7 mouse cellular contexts compared by ENCODE assay signal in the genomic region with DNA sequence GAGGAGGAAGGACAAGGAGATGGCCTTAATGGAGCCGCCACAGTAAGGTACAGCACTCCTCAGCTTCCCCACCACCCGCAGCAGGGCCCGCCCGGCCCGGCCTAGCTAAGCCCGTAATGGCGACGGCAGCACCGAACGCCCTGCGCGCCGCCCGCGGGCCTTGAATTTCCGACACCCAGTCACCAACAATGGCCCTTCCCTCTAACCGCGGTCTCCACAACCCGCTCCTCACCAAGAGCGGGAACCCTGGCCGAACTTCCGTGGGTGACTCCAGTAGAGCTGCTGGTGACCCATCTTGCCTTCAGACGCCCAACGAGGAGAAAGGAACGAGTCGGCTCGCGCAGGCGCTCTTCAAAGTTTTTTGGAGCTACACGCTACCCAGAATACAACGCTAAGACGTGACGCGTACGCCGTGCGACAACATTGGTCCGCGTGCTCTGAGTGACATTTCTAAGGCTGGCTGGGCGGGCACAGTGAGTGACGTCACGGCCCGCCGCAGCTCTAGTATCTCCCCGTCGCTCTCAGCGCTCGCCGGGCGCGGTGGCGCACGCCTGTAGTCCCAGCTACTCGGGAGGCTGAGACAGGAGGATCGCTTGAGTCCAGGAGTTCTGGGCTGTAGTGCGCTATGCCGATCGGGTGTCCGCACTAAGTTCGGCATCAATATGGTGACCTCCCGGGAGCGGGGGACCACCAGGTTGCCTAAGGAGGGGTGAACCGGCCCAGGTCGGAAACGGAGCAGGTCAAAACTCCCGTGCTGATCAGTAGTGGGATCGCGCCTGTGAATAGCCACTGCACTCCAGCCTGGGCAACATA. TPM values are rescaled to one million over a fixed set of nuclear protein-coding genes. Genes with fewer than 3 reads are reported as not detected.
DNase-seq lines count a peak whose midpoint lies in the region; ATAC-seq lines count a peak whose summit lies in the region.
"Not testable (repeated sequence)": the region's sequence is repeated elsewhere in the genome, so short reads cannot be mapped to it uniquely, and the experiment has no call there.

A gene (minus strand): TSS at position 422 of the 813 bp plus-strand sequence.

- peaks cover 12% of the 10 kb centered on the region for H3K36me3 ChIP-seq in intestine, embryonic 15.5 days
- H3K36me3 ChIP-seq in midbrain, embryonic 10.5 days: peaks cover 29% of the 10 kb centered on the region

- intact Hi-C loops in gastrocnemius, postnatal 36 days (cut with DNase I); left cerebral cortex, postnatal 25 days (cut with DNase I): not testable (repeated sequence)

- peak; percentile 98 for DNase-seq in adrenal gland, adult 2 months
- DNase-seq in embryo, embryonic 11.5 days (ENCODE audit: low read depth, low spot score): peak; percentile 100
- peak; percentile 93 to 96 for DNase-seq in gastrocnemius, postnatal 36 days
- DNase-seq in left cerebral cortex, postnatal 25 days (ENCODE audit: low spot score in 2 of 2): peak; percentile 99
- peak; percentile 99 for DNase-seq in midbrain, embryonic 10.5 days (ENCODE audit: low spot score)
- DNase-seq in right cerebral cortex, postnatal 4 days: peak; percentile 94

- H3K9me3 ChIP-seq in intestine, embryonic 15.5 days; midbrain, embryonic 10.5 days (replicated peaks): not testable (repeated sequence)

- WGBS in intestine, embryonic 15.5 days: 0% methylated on average over 61 of the region's 68 CpGs
- WGBS in midbrain, embryonic 10.5 days: under 1% methylated on average over 59 of the region's 68 CpGs

- peak within 1 kb of the TSS; percentile 54 for H3K4me2 ChIP-seq in intestine, embryonic 15.5 days (replicated peaks)

- H3K4me3 ChIP-seq in intestine, embryonic 15.5 days (replicated peaks): peak within 1 kb of the TSS; percentile 54
- H3K4me3 ChIP-seq in midbrain, embryonic 10.5 days: peak within 1 kb of the TSS; percentile 83

- H3K9ac ChIP-seq in intestine, embryonic 15.5 days: peak within 1 kb of the TSS; percentile 87

- H3K27me3 ChIP-seq in intestine, embryonic 15.5 days (replicated peaks); midbrain, embryonic 10.5 days (ENCODE audit: low read depth, poor library complexity, severe bottlenecking): not testable (repeated sequence)

- peak within 1 kb of the TSS; percentile 84 for H3K27ac ChIP-seq in intestine, embryonic 15.5 days
- H3K27ac ChIP-seq in midbrain, embryonic 10.5 days (replicated peaks): peak within 1 kb of the TSS; percentile 97

- peak; percentile 98 for ATAC-seq in intestine, embryonic 15.5 days

- not testable (repeated sequence) for H3K4me1 ChIP-seq in intestine, embryonic 15.5 days (replicated peaks); midbrain, embryonic 10.5 days

RNA-seq across cellular contexts. Expression of the gene that starts here (rescaled TPM):
- 1,000 to 10,000 TPM; 1,031 to 1,526 TPM for total RNA-seq in adrenal gland, adult 2 months (2021)
- polyA plus RNA-seq in adrenal gland, adult 2 months (2012; rRNA removed): 962 and 1,016 TPM in 2 replicates
- 100 to 1,000 TPM; 736 to 913 TPM for total RNA-seq in gastrocnemius, postnatal 36 days (2021)
- 1,714 and 2,016 TPM in 2 replicates for polyA plus RNA-seq in intestine, embryonic 15.5 days (2015; fragmentation: Nextera tagmentation; extraction: Ambion mirVana)
- total RNA-seq in left cerebral cortex, postnatal 25 days (2021): 1,000 to 10,000 TPM; 1,051 to 1,052 TPM
- 1,159 and 1,322 TPM in 2 replicates for polyA plus RNA-seq in midbrain, embryonic 10.5 days (2016; fragmentation: Nextera tagmentation; extraction: Ambion mirVana)

Comparison
In these comparisons a context has a peak if more than half of its experiments do, and no peak if none do; other contexts are left out.
1. Peak in every context shown above with its lines: DNase-seq, ATAC-seq, H3K4me3 ChIP-seq and H3K27ac ChIP-seq.